Mouse (Mus musculus) lung, embryonic 16.5 days (tissue): Measurements from ENCODE around the gene Ube2n. TPM values are rescaled to one million over a fixed set of nuclear protein-coding genes. Genes with fewer than 3 reads are reported as not detected.

ENCODE experiments used
- ATAC-seq: fragments of 200-750 bp; cut with Nextera tagmentation; 2 replicates; pipeline ENCODE4 v1.8.0; 2017; ENCODE audit warnings: low read depth, mild to moderate bottlenecking, moderate library complexity
- H3K27ac ChIP-seq: fragments of 300-500 bp; sonication (generic); 2 replicates; pipeline ENCODE4 v1.5.1; 2014; ENCODE audit warnings: mild to moderate bottlenecking, control low read depth, low read length
- H3K27me3 ChIP-seq: fragments of 300-500 bp; sonication (generic); 2 replicates; pipeline ENCODE4 v1.6.1; 2014; ENCODE audit warnings: low read depth, low read length, mixed read lengths; ENCODE audit not compliant: control insufficient read depth, insufficient read depth
- H3K36me3 ChIP-seq: fragments of 300-500 bp; sonication (generic); 2 replicates; pipeline ENCODE4 v1.6.1; 2014; ENCODE audit warnings: low read length; ENCODE audit not compliant: control insufficient read depth, insufficient read depth
- H3K4me1 ChIP-seq: fragments of 300-500 bp; sonication (generic); replicated peaks from 2 replicates; pipeline ENCODE4 v1.6.1; 2014; ENCODE audit warnings: low read length, mixed read lengths; ENCODE audit not compliant: control insufficient read depth, insufficient read depth
- H3K4me2 ChIP-seq: fragments of 300-500 bp; sonication (generic); 2 replicates; pipeline ENCODE4 v1.6.1; 2014; ENCODE audit warnings: low read depth, low read length, control low read depth
- H3K4me3 ChIP-seq: fragments of 300-500 bp; sonication (generic); 2 replicates; pipeline ENCODE4 v1.5.1; 2014; ENCODE audit warnings: mild to moderate bottlenecking, low read length, control low read depth
- H3K9ac ChIP-seq: fragments of 300-500 bp; sonication (generic); 2 replicates; pipeline ENCODE4 v1.6.1; 2014; ENCODE audit warnings: low read length, control low read depth
- H3K9me3 ChIP-seq: fragments of 300-500 bp; sonication (generic); 2 replicates; pipeline ENCODE4 v1.6.1; 2016; ENCODE audit warnings: low read length; ENCODE audit not compliant: control insufficient read depth
- WGBS: fragments of 180-500 bp; shearing (Covaris S2); extraction: QIAGEN DNeasy Blood & Tissue Kit; methylation state at CpG from one replicate; pipeline ENCODE4 v1.1.7; 2014; 5-methylcytosine and 5-hydroxymethylcytosine counted together
- polyA plus RNA-seq: library from polyadenylated mRNA; unstranded; fragments of >200 nt; fragmentation: Nextera tagmentation; extraction: Ambion mirVana; gene quantifications from 2 replicates; pipeline ENCODE4 v1.2.1, GENCODE M21; 2015

Ube2n gene
- polyA plus RNA-seq, 1 experiment from 2014 or later: 360 TPM

- WGBS: 81% methylated on average over 7 of the region's 7 CpGs
- Histone ChIP-seq H3K9ac (no peak overlapping the region), H3K27me3 (no peaks in the 10 kb centered on the region), H3K4me2 (no peak overlapping the region), H3K9me3 (no peaks in the 10 kb centered on the region), H3K4me3 (no peak overlapping the region), H3K4me1 (peaks cover 10% of the 10 kb centered on the region), H3K36me3 (no peaks in the 10 kb centered on the region), H3K27ac (no peak overlapping the region)
- ATAC-seq: no peak
Measured at GRCm38 (mm10) chr10:95533382-95533781, 18.4 kb downstream of the Ube2n start.

GRCm38 (mm10) chr10:95535399-95536221 lies 20.7 kb downstream of the Ube2n start:
- H3K27ac ChIP-seq: no peak overlapping the region
- no peaks in the 10 kb centered on the region for H3K9me3 ChIP-seq
- no peaks in the 10 kb centered on the region for H3K36me3 ChIP-seq
- no peak overlapping the region for H3K4me3 ChIP-seq
- H3K4me2 ChIP-seq: no peak overlapping the region
- no peaks in the 10 kb centered on the region for H3K4me1 ChIP-seq
- no peak overlapping the region for H3K9ac ChIP-seq
- 84% methylated on average over 8 of the region's 8 CpGs for WGBS
- no peak for ATAC-seq
- H3K27me3 ChIP-seq: no peaks in the 10 kb centered on the region

- WGBS: 67% methylated on average over 6 of the region's 6 CpGs
- H3K27me3 ChIP-seq: no peaks in the 10 kb centered on the region
- ATAC-seq: no peak
- no peak overlapping the region for H3K4me2 ChIP-seq
- no peaks in the 10 kb centered on the region for H3K4me1 ChIP-seq
- H3K9ac ChIP-seq: no peak overlapping the region
- H3K36me3 ChIP-seq: no peaks in the 10 kb centered on the region
- H3K27ac ChIP-seq: no peak overlapping the region
- H3K9me3 ChIP-seq: no peaks in the 10 kb centered on the region
- H3K4me3 ChIP-seq: no peak overlapping the region
Measured at GRCm38 (mm10) chr10:95536222-95536541, 21.2 kb downstream of the Ube2n start.

GRCm38 (mm10) chr10:95539260-95539659 lies 24.3 kb downstream of the Ube2n start:
- no peaks in the 10 kb centered on the region for H3K4me1 ChIP-seq
- no peaks in the 10 kb centered on the region for H3K27me3 ChIP-seq
- no peak overlapping the region for H3K9ac ChIP-seq
- no peak overlapping the region for H3K27ac ChIP-seq
- 78% methylated on average over 3 of the region's 3 CpGs for WGBS
- no peak overlapping the region for H3K4me2 ChIP-seq
- ATAC-seq: no peak
- H3K9me3 ChIP-seq: no peaks in the 10 kb centered on the region
- peaks cover 8% of the 10 kb centered on the region for H3K36me3 ChIP-seq
- H3K4me3 ChIP-seq: no peak overlapping the region

- peaks cover 14% of the 10 kb centered on the region for H3K36me3 ChIP-seq
- ATAC-seq: no peak
- H3K4me3 ChIP-seq: no peak overlapping the region
- no peaks in the 10 kb centered on the region for H3K4me1 ChIP-seq
- no peak overlapping the region for H3K9ac ChIP-seq
- no peak overlapping the region for H3K4me2 ChIP-seq
- H3K9me3 ChIP-seq: no peaks in the 10 kb centered on the region
- no peak overlapping the region for H3K27ac ChIP-seq
- no peaks in the 10 kb centered on the region for H3K27me3 ChIP-seq
- 75% methylated on average over 3 of the region's 3 CpGs for WGBS
Measured at GRCm38 (mm10) chr10:95539841-95540240, 24.9 kb downstream of the Ube2n start.

GRCm38 (mm10) chr10:95542916-95543315 lies 28.0 kb downstream of the Ube2n start:
- no peak overlapping the region for H3K4me3 ChIP-seq
- no peak for ATAC-seq
- no peaks in the 10 kb centered on the region for H3K27me3 ChIP-seq
- 0 out of 2 replicates have a peak, but pooled peaks cover under 1% of the 10 kb centered on the region for H3K4me1 ChIP-seq
- no peak overlapping the region for H3K4me2 ChIP-seq
- H3K36me3 ChIP-seq: peaks cover 25% of the 10 kb centered on the region
- H3K9ac ChIP-seq: no peak overlapping the region
- no peak overlapping the region for H3K27ac ChIP-seq
- no peaks in the 10 kb centered on the region for H3K9me3 ChIP-seq
- WGBS: 80% methylated on average over 4 of the region's 4 CpGs

- H3K4me1 ChIP-seq: 0 out of 2 replicates have a peak, but pooled peaks cover 2% of the 10 kb centered on the region
- peaks cover 27% of the 10 kb centered on the region for H3K36me3 ChIP-seq
Measured at GRCm38 (mm10) chr10:95543377-95543776, 28.4 kb downstream of the Ube2n start.

GRCm38 (mm10) chr10:95544004-95544403 lies 29.1 kb downstream of the Ube2n start:
- no peak for ATAC-seq
- H3K4me3 ChIP-seq: no peak overlapping the region
- no peaks in the 10 kb centered on the region for H3K9me3 ChIP-seq
- no peak overlapping the region for H3K27ac ChIP-seq
- peaks cover 30% of the 10 kb centered on the region for H3K36me3 ChIP-seq
- no peaks in the 10 kb centered on the region for H3K27me3 ChIP-seq
- 0 out of 2 replicates have a peak, but pooled peaks cover 2% of the 10 kb centered on the region for H3K4me1 ChIP-seq
- no peak overlapping the region for H3K9ac ChIP-seq
- H3K4me2 ChIP-seq: no peak overlapping the region

More at GRCm38 (mm10) chr10:95543377-95543776, 28.4 kb downstream of the Ube2n start:
- no peak for ATAC-seq
- H3K4me3 ChIP-seq: no peak overlapping the region
- no peaks in the 10 kb centered on the region for H3K9me3 ChIP-seq
- H3K27me3 ChIP-seq: no peaks in the 10 kb centered on the region
- no peak overlapping the region for H3K27ac ChIP-seq
- H3K9ac ChIP-seq: no peak overlapping the region
- H3K4me2 ChIP-seq: no peak overlapping the region
- 87% methylated on average over 2 of the region's 2 CpGs for WGBS

- no peaks in the 10 kb centered on the region for H3K9me3 ChIP-seq
- peaks cover 33% of the 10 kb centered on the region for H3K36me3 ChIP-seq
- ATAC-seq: no peak
- H3K4me1 ChIP-seq: 0 out of 2 replicates have a peak, but pooled peaks cover 2% of the 10 kb centered on the region
- H3K27me3 ChIP-seq: no peaks in the 10 kb centered on the region
- no peak overlapping the region for H3K9ac ChIP-seq
- H3K4me2 ChIP-seq: no peak overlapping the region
- 83% methylated on average over 2 of the region's 2 CpGs for WGBS
- no peak overlapping the region for H3K4me3 ChIP-seq
- H3K27ac ChIP-seq: no peak overlapping the region
Measured at GRCm38 (mm10) chr10:95544651-95545050, 29.7 kb downstream of the Ube2n start.
